Mouse (Mus musculus) thymus, adult 2 months (tissue): ENCODE data around the gene Syt14.

ENCODE experiments used
- CTCF ChIP-seq: fragments of 200-500 bp; IDR thresholded peaks from 2 replicates; pipeline ENCODE4 v1.5.1; 2012; ENCODE audit warnings: mild to moderate bottlenecking, control low read depth, low read length, moderate library complexity, borderline replicate concordance; ENCODE audit not compliant: control insufficient read depth, poor library complexity, insufficient read depth; ENCODE audit errors: extremely low read depth
- POLR2A ChIP-seq: fragments of 200-500 bp; IDR thresholded peaks from 2 replicates; pipeline ENCODE4 v1.6.1; 2012; ENCODE audit warnings: mild to moderate bottlenecking, low read length, control low read depth, moderate library complexity; ENCODE audit not compliant: control insufficient read depth, poor library complexity, insufficient read depth; ENCODE audit errors: extremely low read depth

DNA sequence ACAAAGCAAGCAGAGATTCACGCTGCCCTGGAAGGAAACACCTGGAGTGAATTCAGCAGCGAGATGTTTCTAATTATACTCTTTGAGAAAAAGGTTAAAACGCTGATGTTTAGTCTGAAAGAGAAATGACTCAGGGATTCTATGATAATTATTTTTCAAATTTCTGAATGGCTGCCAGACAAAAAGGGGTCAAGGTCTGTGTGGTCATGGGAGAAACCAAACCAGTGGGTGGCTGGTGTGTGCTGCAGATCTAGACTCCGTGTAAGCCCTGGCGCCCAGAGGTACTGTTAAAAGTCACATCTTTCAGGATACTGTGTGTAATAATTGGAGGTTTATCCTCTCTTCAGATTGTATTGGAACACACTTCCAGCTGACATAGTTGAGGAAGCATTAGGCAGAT, 18.8 kb upstream of the Syt14 start:
- no peak for TF ChIP-seq CTCF
- TF ChIP-seq POLR2A, result no peak
